Mouse (Mus musculus) midbrain, embryonic 11.5 days (tissue): ENCODE data around the gene Podxl2. TPM values are rescaled to one million over a fixed set of nuclear protein-coding genes. Genes with fewer than 3 reads are reported as not detected.

Experiments
- ATAC-seq: fragments of 200-750 bp; cut with Nextera tagmentation; 2 replicates; pipeline ENCODE4 v1.8.0; 2017; ENCODE audit warnings: moderate TSS enrichment, moderate library complexity; ENCODE audit not compliant: low FRiP score
- DNase-seq: peaks from one replicate; pipeline ENCODE4 v3.0.0; 2015; ENCODE audit warnings: low spot score; ENCODE audit errors: missing footprints
- H3K27ac ChIP-seq: fragments of 300-500 bp; sonication (generic); 2 replicates; pipeline ENCODE4 v1.5.1; 2014; ENCODE audit warnings: low read depth, low read length
- H3K27me3 ChIP-seq: fragments of 300-500 bp; sonication (generic); 2 replicates; pipeline ENCODE4 v1.6.1; 2014; ENCODE audit warnings: mild to moderate bottlenecking, low read length, moderate library complexity, mixed read lengths; ENCODE audit not compliant: control insufficient read depth, insufficient read depth
- H3K36me3 ChIP-seq: fragments of 300-500 bp; sonication (generic); 2 replicates; pipeline ENCODE4 v1.6.1; 2014; ENCODE audit warnings: mild to moderate bottlenecking, low read length, moderate library complexity, mixed read lengths; ENCODE audit not compliant: control insufficient read depth, insufficient read depth
- H3K4me1 ChIP-seq: fragments of 300-500 bp; sonication (generic); 2 replicates; pipeline ENCODE4 v1.6.1; 2014; ENCODE audit warnings: low read length; ENCODE audit not compliant: control insufficient read depth, insufficient read depth
- H3K4me2 ChIP-seq: fragments of 300-500 bp; sonication (generic); 2 replicates; pipeline ENCODE4 v1.6.1; 2014; ENCODE audit warnings: mild to moderate bottlenecking, moderate library complexity
- H3K4me3 ChIP-seq: fragments of 300-500 bp; sonication (generic); 2 replicates; pipeline ENCODE4 v1.5.1; 2014; ENCODE audit warnings: low read depth, low read length
- H3K9ac ChIP-seq: fragments of 300-500 bp; sonication (generic); 2 replicates; pipeline ENCODE4 v1.6.1; 2014; ENCODE audit warnings: low read length
- H3K9me3 ChIP-seq: fragments of 300-500 bp; sonication (generic); 2 replicates; pipeline ENCODE4 v1.6.1; 2016; ENCODE audit warnings: low read length; ENCODE audit not compliant: control insufficient read depth
- WGBS: fragments of 180-500 bp; shearing (Covaris S2); extraction: QIAGEN DNeasy Blood & Tissue Kit; methylation state at CpG from one replicate; pipeline ENCODE4 v1.1.7; 2014; 5-methylcytosine and 5-hydroxymethylcytosine counted together
- polyA plus RNA-seq: library from polyadenylated mRNA; unstranded; fragments of >200 nt; fragmentation: Nextera tagmentation; extraction: Ambion mirVana; gene quantifications from 2 replicates; pipeline ENCODE4 v1.2.1, GENCODE M21; 2014

The Podxl2 gene
- polyA plus RNA-seq, 1 experiment from 2014 or later: 118 TPM

DNA sequence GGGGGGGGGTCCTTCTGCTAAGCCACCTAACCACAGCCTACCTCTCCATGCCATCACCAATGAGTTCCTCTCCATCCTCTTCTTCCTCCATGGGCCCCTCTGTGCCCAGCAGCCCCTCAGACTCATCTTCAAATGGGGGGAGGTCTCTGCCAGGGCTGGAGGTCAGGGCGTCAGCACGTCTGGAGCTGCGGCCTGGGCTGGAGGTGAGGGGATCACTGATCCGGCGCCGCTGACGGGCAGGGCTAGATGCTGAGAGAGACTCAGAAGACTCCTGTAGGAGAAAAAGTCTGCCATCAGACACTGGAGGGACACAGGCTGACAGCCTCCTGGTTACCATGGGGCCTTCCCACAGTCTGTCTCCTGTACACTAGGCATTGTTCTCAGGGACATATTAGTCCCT lies 22.4 kb upstream of the Podxl2 start:
- no peak overlapping the region for H3K27ac ChIP-seq
- 62% methylated on average over 7 of the region's 7 CpGs for WGBS

DNA sequence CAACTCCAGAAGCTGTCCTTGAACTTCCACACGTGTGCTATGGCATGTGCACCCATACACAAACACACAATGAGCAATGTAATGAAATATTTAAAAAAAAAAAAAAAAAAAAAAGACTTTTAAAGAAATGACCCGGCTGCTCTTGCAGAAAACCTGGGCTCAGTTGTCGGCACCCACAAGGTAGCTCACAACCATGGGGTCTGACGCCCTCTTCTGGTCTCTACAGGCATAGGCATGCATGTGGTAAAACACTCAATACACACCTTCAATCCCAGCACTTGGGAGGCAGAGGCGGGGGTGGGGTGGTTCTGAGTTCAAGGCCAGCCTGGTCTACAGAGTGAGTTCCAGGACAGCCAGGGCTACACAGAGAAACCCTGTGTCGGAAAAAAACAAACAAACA lies 21.1 kb upstream of the Podxl2 start:
- ATAC-seq (no peak), DNase-seq (no peak)
- Histone ChIP-seq H3K4me2 (peak overlapping the region; percentile 68; the same call in 1 of the 2 replicates), H3K4me3 (no peak overlapping the region), H3K36me3 (peaks cover 40% of the 10 kb centered on the region), H3K27me3 (no peaks in the 10 kb centered on the region), H3K4me1 (peaks cover 12% of the 10 kb centered on the region), H3K9ac (no peak overlapping the region), H3K9me3 (no peaks in the 10 kb centered on the region), H3K27ac (no peak overlapping the region)
- whole genome bisulfite sequencing: 91% methylated on average over 6 of the region's 6 CpGs

More for the DNA sequence above, 22.4 kb upstream of the Podxl2 start:
- H3K4me2 ChIP-seq: peak overlapping the region; percentile 68
- no peaks in the 10 kb centered on the region for H3K9me3 ChIP-seq
- peak overlapping the region; percentile 83 for H3K9ac ChIP-seq
- peaks cover 19% of the 10 kb centered on the region for H3K4me1 ChIP-seq
- no peak for DNase-seq
- ATAC-seq: no peak
- H3K4me3 ChIP-seq: peak overlapping the region; percentile 60
- no peaks in the 10 kb centered on the region for H3K27me3 ChIP-seq
- H3K36me3 ChIP-seq: peaks cover 29% of the 10 kb centered on the region; the same call in 1 of the 2 replicates

- H3K9me3 ChIP-seq: no peaks in the 10 kb centered on the region
- 74% methylated on average over 5 of the region's 5 CpGs for WGBS
- no peak overlapping the region for H3K4me2 ChIP-seq
- no peak overlapping the region for H3K27ac ChIP-seq
- DNase-seq (peak; percentile 95), ATAC-seq (no peak)
- H3K4me1 ChIP-seq: peaks cover 12% of the 10 kb centered on the region
- H3K4me3 ChIP-seq: no peak overlapping the region
- H3K27me3 ChIP-seq: no peaks in the 10 kb centered on the region
- peaks cover 57% of the 10 kb centered on the region for H3K36me3 ChIP-seq
- H3K9ac ChIP-seq: no peak overlapping the region
Observed at GRCm38 (mm10) chr6:88893559-88893958, 18.7 kb upstream of the Podxl2 start.

- no peak for ATAC-seq
- Histone ChIP-seq H3K27ac (no peak overlapping the region), H3K4me3 (no peak overlapping the region), H3K4me1 (no peaks in the 10 kb centered on the region), H3K9me3 (no peaks in the 10 kb centered on the region), H3K9ac (no peak overlapping the region), H3K27me3 (no peaks in the 10 kb centered on the region), H3K36me3 (peaks cover 67% of the 10 kb centered on the region), H3K4me2 (no peak overlapping the region)
- DNase-seq: no peak
- WGBS: 86% methylated on average over 7 of the region's 7 CpGs
Observed at GRCm38 (mm10) chr6:88890832-88891231, 16.0 kb upstream of the Podxl2 start.

- H3K27me3 ChIP-seq: no peaks in the 10 kb centered on the region
- no peak overlapping the region for H3K27ac ChIP-seq
- H3K9ac ChIP-seq: no peak overlapping the region
- 95% methylated on average over 13 of the region's 13 CpGs for WGBS
- no peak for DNase-seq
- H3K36me3 ChIP-seq: peaks cover 67% of the 10 kb centered on the region
- H3K9me3 ChIP-seq: no peaks in the 10 kb centered on the region
- no peaks in the 10 kb centered on the region for H3K4me1 ChIP-seq
- no peak overlapping the region for H3K4me3 ChIP-seq
- no peak overlapping the region for H3K4me2 ChIP-seq
- ATAC-seq: no peak
Observed at GRCm38 (mm10) chr6:88889410-88890042, 14.7 kb upstream of the Podxl2 start.

GRCm38 (mm10) chr6:88886417-88886967 lies 11.6 kb upstream of the Podxl2 start:
- peaks cover 57% of the 10 kb centered on the region for H3K36me3 ChIP-seq
- H3K4me2 ChIP-seq: no peak overlapping the region
- DNase-seq (no peak), ATAC-seq (peak; percentile 78)
- H3K4me1 ChIP-seq: peaks cover 7% of the 10 kb centered on the region
- no peak overlapping the region for H3K27ac ChIP-seq
- H3K27me3 ChIP-seq: no peaks in the 10 kb centered on the region
- H3K9me3 ChIP-seq: no peaks in the 10 kb centered on the region
- WGBS: 80% methylated on average over 2 of the region's 2 CpGs
- H3K4me3 ChIP-seq: no peak overlapping the region
- H3K9ac ChIP-seq: no peak overlapping the region

DNA sequence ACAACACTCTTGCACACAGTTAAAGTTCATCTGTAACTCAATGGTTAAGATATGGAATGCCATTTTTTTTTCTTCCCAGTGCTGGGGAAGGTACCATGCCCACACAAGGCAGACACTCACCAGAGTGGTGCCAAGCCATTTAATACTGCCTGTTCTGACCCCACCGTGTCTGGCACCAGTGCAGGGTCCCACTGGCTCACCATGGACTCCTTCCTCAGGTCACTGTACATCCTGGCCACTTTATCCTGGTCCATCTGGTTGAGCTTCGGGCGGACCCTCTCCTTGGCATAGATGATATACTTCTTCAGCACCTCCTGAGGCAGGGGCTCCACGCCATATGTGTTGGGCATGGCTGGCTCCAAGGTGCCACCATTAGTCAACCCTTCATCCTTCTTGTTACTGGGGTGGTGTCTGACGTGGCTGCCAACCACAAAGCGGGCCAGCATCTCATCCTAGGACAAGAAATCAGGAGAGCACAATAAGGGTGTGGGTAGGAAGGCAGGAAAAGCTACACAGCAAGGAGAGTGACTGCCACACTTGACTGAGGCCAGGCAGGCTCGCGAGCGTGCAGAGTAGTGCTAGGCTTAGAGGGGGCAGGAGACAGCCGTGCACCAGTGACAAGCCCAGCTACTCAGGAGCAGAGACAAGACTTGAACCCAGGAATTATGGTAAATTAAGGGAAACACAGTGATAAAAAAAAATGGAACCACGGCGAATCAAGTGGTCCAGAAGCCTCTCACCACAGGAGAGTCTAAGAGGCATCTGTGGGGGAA lies 11.0 kb upstream of the Podxl2 start:
- Histone ChIP-seq H3K9ac (no peak overlapping the region), H3K9me3 (no peaks in the 10 kb centered on the region), H3K4me3 (no peak overlapping the region), H3K27ac (peak overlapping the region; percentile 22; the same call in 1 of the 2 replicates), H3K4me1 (peaks cover 7% of the 10 kb centered on the region), H3K4me2 (no peak overlapping the region), H3K27me3 (no peaks in the 10 kb centered on the region), H3K36me3 (peaks cover 51% of the 10 kb centered on the region)
- DNase-seq (no peak), ATAC-seq (no peak; the same call in 1 of the 2 replicates)
- WGBS: 91% methylated on average over 12 of the region's 12 CpGs

- H3K27me3 ChIP-seq: no peaks in the 10 kb centered on the region
- DNase-seq (no peak), ATAC-seq (no peak)
- no peak overlapping the region for H3K4me3 ChIP-seq
- no peaks in the 10 kb centered on the region for H3K9me3 ChIP-seq
- H3K27ac ChIP-seq: no peak overlapping the region
- H3K9ac ChIP-seq: no peak overlapping the region
- no peak overlapping the region for H3K4me2 ChIP-seq
- WGBS: 96% methylated on average over 17 of the region's 17 CpGs
- peaks cover 43% of the 10 kb centered on the region for H3K36me3 ChIP-seq
- H3K4me1 ChIP-seq: peaks cover 7% of the 10 kb centered on the region
Observed at GRCm38 (mm10) chr6:88884690-88885089, 9.8 kb upstream of the Podxl2 start.

DNA sequence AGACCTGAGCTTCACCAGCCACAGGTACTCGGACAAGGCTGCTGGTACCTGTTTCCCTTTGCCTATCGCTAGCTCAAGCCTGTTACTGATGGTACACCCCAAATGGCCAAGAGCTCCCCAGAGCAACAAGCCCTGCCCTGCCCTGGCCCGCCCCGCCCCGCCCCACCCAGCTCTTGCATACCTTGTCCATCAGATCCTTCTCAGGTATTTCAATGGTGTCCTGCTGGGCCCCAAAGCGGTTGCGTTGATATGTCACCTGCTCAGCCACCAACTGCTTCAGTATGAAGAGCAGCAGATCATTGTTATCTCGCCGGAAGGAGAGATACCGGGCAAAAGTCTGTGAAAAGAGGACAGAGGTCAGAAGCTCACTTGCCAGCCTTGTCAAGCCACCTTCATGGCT lies 9.4 kb upstream of the Podxl2 start:
- H3K4me2 ChIP-seq: no peak overlapping the region
- H3K36me3 ChIP-seq: peaks cover 38% of the 10 kb centered on the region
- no peak overlapping the region for H3K4me3 ChIP-seq

More for the DNA sequence above, 9.4 kb upstream of the Podxl2 start:
- no peak for DNase-seq
- Histone ChIP-seq H3K27ac (no peak overlapping the region), H3K9me3 (no peaks in the 10 kb centered on the region), H3K27me3 (no peaks in the 10 kb centered on the region), H3K4me1 (peaks cover 7% of the 10 kb centered on the region), H3K9ac (no peak overlapping the region)
- no peak for ATAC-seq
- WGBS: 95% methylated on average over 10 of the region's 10 CpGs
